Mouse (Mus musculus) MEL (cell line): ENCODE measurements around the gene Nr5a2.

ENCODE experiments used
- CTCF ChIP-seq, 3 experiments: IDR thresholded peaks in 2 of 3; conservative IDR thresholded peaks in 1 of 3; 2 replicates each; pipeline ENCODE4 v1.5.1; 2011 to 2012; ENCODE audit warnings: low read length in 3 of 3, low read depth in 2 of 3, mild to moderate bottlenecking in 2 of 3, improper control_type of control experiment in 1 of 3, inconsistent platforms in 1 of 3, mixed read lengths in 1 of 3, moderate library complexity in 1 of 3; ENCODE audit not compliant: control insufficient read depth in 1 of 3, insufficient read depth in 1 of 3, poor library complexity in 1 of 3, severe bottlenecking in 1 of 3
- NELFE ChIP-seq: IDR thresholded peaks from 2 replicates; pipeline ENCODE4 v1.6.1; 2011; ENCODE audit warnings: low read depth, low read length, improper control_type of control experiment
- ZKSCAN1 ChIP-seq: IDR thresholded peaks from 2 replicates; pipeline ENCODE4 v1.6.1; 2012; ENCODE audit warnings: low read depth, mild to moderate bottlenecking, inconsistent platforms, low read length, improper control_type of control experiment, moderate library complexity

GRCm38 (mm10) chr1:136886678-136887077 lies 73.6 kb downstream of the Nr5a2 start:
- TF ChIP-seq NELFE (no peak), ZKSCAN1 (no peak), CTCF (IDR thresholded peaks at IDR 0.05 in 2 of 3, conservative IDR thresholded peaks at IDR 0.05 in 1 of 3; ENCODE audit: control insufficient read depth in 1 of 3, insufficient read depth in 1 of 3, low read depth in 2 of 3, low read length in 3 of 3, poor library complexity in 1 of 3, severe bottlenecking in 1 of 3) (no peak)
